Mouse (Mus musculus) cortical plate, adult 2 months (tissue): ENCODE measurements around the gene Ryr1.

Source experiments
- CTCF ChIP-seq: fragments of 200-500 bp; IDR thresholded peaks from 2 replicates; pipeline ENCODE4 v1.5.1; 2011; ENCODE audit warnings: mild to moderate bottlenecking, control low read depth, low read length; ENCODE audit not compliant: insufficient read depth; ENCODE audit errors: extremely low read depth
- POLR2A ChIP-seq: fragments of 200-500 bp; IDR thresholded peaks from 2 replicates; pipeline ENCODE4 v1.6.1; 2011; ENCODE audit warnings: mild to moderate bottlenecking, low read length, control low read depth; ENCODE audit not compliant: insufficient read depth; ENCODE audit errors: extremely low read depth

DNA sequence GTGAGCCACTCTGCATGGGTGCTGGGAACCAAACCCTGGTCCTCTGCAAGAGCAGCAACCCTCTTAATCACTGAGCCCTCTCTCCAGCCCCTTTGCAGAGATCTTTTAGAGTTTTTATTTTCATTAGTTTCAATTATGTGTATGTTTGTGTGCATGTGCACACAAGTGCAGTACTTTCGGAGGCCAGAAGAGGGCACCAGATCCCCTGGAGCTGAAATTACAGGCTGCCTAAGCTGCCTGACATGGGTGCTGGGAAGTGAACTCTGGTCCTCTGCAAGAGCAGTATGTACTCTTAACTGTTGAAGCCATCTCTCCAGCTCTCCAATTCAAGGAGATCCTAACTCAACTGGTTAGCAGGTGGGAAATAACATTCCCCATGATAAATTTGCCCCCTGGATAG is 110.0 kb downstream of the Ryr1 start:
- TF ChIP-seq CTCF (no peak), POLR2A (no peak)
